Mouse (Mus musculus): ENCODE measurements around the gene Ugt1a9. TPM values are rescaled to one million over a fixed set of nuclear protein-coding genes. Genes with fewer than 3 reads are reported as not detected.

The Ugt1a9 gene
- total and polyA plus RNA-seq, 3 experiments: 0.27 TPM; not detected in 2

DNA sequence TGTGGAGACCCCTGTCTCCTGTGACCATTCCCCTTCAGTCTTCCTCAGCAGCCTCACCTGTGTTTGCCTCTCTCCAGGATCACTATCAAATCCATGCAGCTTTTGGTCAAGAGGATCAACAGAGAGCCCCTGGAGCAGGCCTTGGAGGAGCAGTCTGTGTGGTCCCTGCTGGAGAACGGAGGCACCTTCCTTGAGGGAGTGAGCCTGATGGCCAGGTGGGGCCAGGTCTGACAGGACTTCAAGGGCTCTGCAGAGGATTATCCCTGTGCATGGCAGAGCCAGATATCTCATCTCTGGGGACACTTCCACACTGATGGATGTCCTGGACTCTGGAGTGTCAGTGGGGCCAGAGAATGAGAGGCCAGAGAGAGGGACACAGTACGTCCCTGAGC, 184.9 kb downstream of the Ugt1a9 start:
- TF ChIP-seq CTCF (IDR thresholded peaks at IDR 0.05; ENCODE audit: low read depth, low read length) (no peak), TAL1 (conservative IDR thresholded peaks at IDR 0.05; ENCODE audit: low read depth, low read length) (no peak), GATA1 (IDR thresholded peaks at IDR 0.05; ENCODE audit: borderline replicate concordance, low read length) (no peak), POLR2AphosphoS5 (IDR thresholded peaks at IDR 0.05; ENCODE audit: insufficient replicate concordance, low read depth, low read length) (no peak), GATA2 (IDR thresholded peaks at IDR 0.05; ENCODE audit: borderline replicate concordance, low read depth, low read length) (no peak)

DNA sequence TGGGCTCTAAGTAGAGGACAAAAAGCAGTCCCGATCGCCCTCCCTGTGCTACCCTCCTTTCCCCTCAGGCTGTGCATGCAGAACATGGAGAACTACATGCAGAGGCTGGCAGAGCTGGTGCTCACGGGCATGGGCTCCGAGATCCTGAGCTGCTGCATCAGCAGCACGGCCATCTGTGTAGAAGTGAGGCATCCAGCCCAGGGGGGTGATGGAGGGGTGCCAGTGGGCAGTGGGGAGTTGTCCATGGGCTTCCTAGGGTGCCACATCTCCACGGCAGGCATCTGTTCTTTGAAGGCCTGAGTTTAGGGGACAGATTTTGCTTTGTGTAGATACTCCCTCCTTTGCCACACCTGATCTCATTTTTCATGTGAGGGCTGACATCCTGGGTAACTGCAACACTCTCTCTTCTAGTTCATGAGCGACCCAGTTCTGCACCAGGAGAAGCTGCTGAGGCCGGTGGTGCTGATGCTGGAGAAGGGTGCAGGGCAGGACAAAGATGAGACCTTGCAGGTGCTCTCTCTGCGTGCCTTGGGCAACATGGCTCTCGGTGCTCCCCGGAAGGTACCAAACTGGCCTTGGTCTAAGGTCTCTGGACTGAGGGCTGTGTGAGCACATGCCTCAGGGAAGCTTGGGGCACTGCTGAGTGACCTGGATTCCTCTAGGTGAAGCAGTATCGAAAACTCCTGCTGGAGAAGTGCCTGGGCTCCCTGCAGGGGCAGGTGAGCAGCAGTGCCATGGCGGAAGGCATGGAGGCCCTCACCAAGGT, 185.6 kb downstream of the Ugt1a9 start:
- H3K4me3 ChIP-seq (ENCODE audit: low read depth, low read length): no peak overlapping the region
- H3K36me3 ChIP-seq (replicated peaks): peaks cover 22% of the 10 kb centered on the region
- no peaks in the 10 kb centered on the region for H3K9me3 ChIP-seq (replicated peaks)
- peaks cover 6% of the 10 kb centered on the region for H3K4me1 ChIP-seq (ENCODE audit: insufficient read depth, low read depth, low read length)
- ATAC-seq (ENCODE audit: extremely low read depth, insufficient number of reproducible peaks, low FRiP score, poor library complexity, severe bottlenecking) (no peak), DNase-seq (ENCODE audit: low spot score) (no peak)
- TF ChIP-seq POLR2AphosphoS5 (IDR thresholded peaks at IDR 0.05; ENCODE audit: insufficient replicate concordance, low read depth, low read length) (no peak; the same call in 1 of the 2 replicates), TAL1 (conservative IDR thresholded peaks at IDR 0.05; ENCODE audit: low read depth, low read length) (no peak), CTCF (IDR thresholded peaks at IDR 0.05; ENCODE audit: low read depth, low read length) (no peak), GATA2 (IDR thresholded peaks at IDR 0.05; ENCODE audit: borderline replicate concordance, low read depth, low read length) (peak; percentile 6; the same call in 1 of the 2 replicates)
- peaks cover 34% of the 10 kb centered on the region for H3K27me3 ChIP-seq (ENCODE audit: insufficient read depth, low read length)

More for the DNA sequence above, 184.9 kb downstream of the Ugt1a9 start:
- no peak for ATAC-seq (ENCODE audit: extremely low read depth, insufficient number of reproducible peaks, low FRiP score, poor library complexity, severe bottlenecking)
- no peak for DNase-seq (ENCODE audit: low spot score)
- no peaks in the 10 kb centered on the region for H3K9me3 ChIP-seq (replicated peaks)
- H3K4me3 ChIP-seq (ENCODE audit: low read depth, low read length): no peak overlapping the region
- H3K36me3 ChIP-seq (replicated peaks): peaks cover 15% of the 10 kb centered on the region
- H3K27me3 ChIP-seq (ENCODE audit: insufficient read depth, low read length): peaks cover 36% of the 10 kb centered on the region
- peaks cover 6% of the 10 kb centered on the region for H3K4me1 ChIP-seq (ENCODE audit: insufficient read depth, low read depth, low read length)

DNA sequence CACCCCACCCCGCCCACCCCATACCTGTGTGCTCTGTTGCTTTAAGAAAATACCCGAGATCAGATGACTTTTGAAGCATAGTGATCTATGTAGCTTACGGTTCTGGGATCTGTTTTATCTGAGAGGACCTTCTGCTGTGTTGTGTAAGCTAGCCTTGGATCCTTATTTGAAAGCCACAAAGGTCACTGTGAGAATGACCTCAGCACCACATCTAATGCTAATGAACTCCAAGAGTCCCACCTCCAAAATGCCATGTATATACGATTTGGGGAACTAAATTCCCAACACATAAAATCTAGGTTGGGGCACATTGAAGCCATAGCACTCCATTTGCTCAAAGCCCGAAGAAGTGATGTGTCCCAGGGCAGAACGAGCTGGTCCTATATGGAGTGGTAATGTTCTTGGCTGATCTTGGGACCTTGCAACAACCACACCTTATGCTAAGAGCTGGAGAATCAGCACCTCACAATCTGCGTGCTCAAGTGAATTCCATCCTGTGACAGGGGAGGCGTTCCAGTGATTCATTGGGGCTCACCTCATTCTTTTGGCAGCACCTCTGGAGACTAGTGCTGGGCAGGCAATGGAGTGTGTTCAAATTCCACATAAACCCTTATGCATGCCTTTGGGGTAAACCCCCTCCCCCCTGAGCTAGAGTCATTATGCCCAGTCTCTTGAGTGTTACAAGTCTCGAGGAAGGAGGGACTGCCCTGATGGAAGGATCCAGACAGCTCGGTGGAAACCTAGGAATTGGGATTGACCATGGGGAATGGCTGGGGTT, 186.5 kb downstream of the Ugt1a9 start:
- H3K27me3 ChIP-seq (ENCODE audit: insufficient read depth, low read length): peaks cover 29% of the 10 kb centered on the region
- H3K36me3 ChIP-seq (replicated peaks): peaks cover 31% of the 10 kb centered on the region
- no peak for TF ChIP-seq POLR2AphosphoS5 (IDR thresholded peaks at IDR 0.05; ENCODE audit: insufficient replicate concordance, low read depth, low read length)
- 0 out of 2 replicates have a peak, but pooled peaks have one; percentile 14 for TF ChIP-seq GATA2 (IDR thresholded peaks at IDR 0.05; ENCODE audit: borderline replicate concordance, low read depth, low read length)
- peak; percentile 24; the same call in 1 of the 2 replicates for TF ChIP-seq CTCF (IDR thresholded peaks at IDR 0.05; ENCODE audit: low read depth, low read length)
- TF ChIP-seq GATA1 (IDR thresholded peaks at IDR 0.05; ENCODE audit: borderline replicate concordance, low read length): no peak
- peaks cover 10% of the 10 kb centered on the region for H3K4me1 ChIP-seq (ENCODE audit: insufficient read depth, low read depth, low read length)
- no peaks in the 10 kb centered on the region for H3K9me3 ChIP-seq (replicated peaks)
- DNase-seq (ENCODE audit: low spot score) (no peak), ATAC-seq (ENCODE audit: extremely low read depth, insufficient number of reproducible peaks, low FRiP score, poor library complexity, severe bottlenecking) (no peak)
- H3K4me3 ChIP-seq (ENCODE audit: low read depth, low read length): no peak overlapping the region

DNA sequence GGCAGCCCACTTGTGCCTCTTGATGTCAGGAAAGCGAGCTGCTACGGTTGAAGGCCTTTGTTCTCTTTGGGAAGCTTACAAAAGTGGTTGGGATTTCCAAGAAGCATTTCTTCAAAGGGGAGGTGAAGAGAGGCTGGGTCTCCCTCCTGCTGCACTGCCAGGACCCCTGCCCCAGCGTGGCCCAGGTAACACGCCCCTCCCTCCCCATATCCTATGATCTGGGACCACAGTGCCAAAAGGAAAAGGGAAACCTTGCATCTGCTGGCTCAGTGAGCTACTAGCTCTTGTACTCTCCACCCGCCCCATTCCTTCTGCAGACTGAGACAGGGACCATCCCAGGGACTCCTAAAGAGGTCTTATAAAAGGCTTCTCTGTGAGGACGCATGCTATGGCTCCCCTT, 187.1 kb downstream of the Ugt1a9 start:
- DNase-seq (ENCODE audit: low spot score): no peak
- Histone ChIP-seq H3K4me1 (ENCODE audit: insufficient read depth, low read depth, low read length) (peaks cover 15% of the 10 kb centered on the region), H3K27me3 (ENCODE audit: insufficient read depth, low read length) (peaks cover 23% of the 10 kb centered on the region), H3K9me3 (replicated peaks) (no peaks in the 10 kb centered on the region), H3K4me3 (ENCODE audit: low read depth, low read length) (no peak overlapping the region), H3K36me3 (replicated peaks) (peaks cover 37% of the 10 kb centered on the region)
- TF ChIP-seq POLR2AphosphoS5 (IDR thresholded peaks at IDR 0.05; ENCODE audit: insufficient replicate concordance, low read depth, low read length) (no peak), GATA2 (IDR thresholded peaks at IDR 0.05; ENCODE audit: borderline replicate concordance, low read depth, low read length) (no peak), GATA1 (IDR thresholded peaks at IDR 0.05; ENCODE audit: borderline replicate concordance, low read length) (no peak), CTCF (IDR thresholded peaks at IDR 0.05; ENCODE audit: low read depth, low read length) (no peak), TAL1 (conservative IDR thresholded peaks at IDR 0.05; ENCODE audit: low read depth, low read length) (no peak)
- ATAC-seq (ENCODE audit: extremely low read depth, insufficient number of reproducible peaks, low FRiP score, poor library complexity, severe bottlenecking): no peak

DNA sequence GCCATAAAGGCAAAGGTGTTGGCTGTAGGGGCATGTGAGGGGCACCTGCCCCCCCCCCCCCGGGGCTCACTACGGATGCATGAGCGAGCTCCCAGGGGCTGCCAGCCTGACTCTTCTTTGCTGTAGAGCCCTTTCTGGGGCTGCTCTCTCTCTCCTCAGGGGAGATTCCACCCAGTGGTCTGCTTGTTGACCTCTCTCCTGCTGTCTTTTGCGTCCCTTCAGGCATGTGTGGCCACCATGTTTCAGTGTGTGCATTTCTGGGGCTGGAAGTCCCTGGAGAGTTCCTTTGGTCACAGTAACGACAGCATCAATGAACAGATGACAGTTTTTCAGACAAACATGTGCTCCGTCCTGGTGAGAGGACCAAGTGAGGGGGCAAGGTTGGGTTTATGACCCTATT, 187.8 kb downstream of the Ugt1a9 start:
- ATAC-seq (ENCODE audit: extremely low read depth, insufficient number of reproducible peaks, low FRiP score, poor library complexity, severe bottlenecking) (no peak), DNase-seq (ENCODE audit: low spot score) (no peak)
- Histone ChIP-seq H3K4me3 (ENCODE audit: low read depth, low read length) (no peak overlapping the region), H3K27me3 (ENCODE audit: insufficient read depth, low read length) (peaks cover 20% of the 10 kb centered on the region), H3K36me3 (replicated peaks) (peaks cover 44% of the 10 kb centered on the region), H3K4me1 (ENCODE audit: insufficient read depth, low read depth, low read length) (peaks cover 20% of the 10 kb centered on the region), H3K9me3 (replicated peaks) (no peaks in the 10 kb centered on the region)
- TF ChIP-seq TAL1 (conservative IDR thresholded peaks at IDR 0.05; ENCODE audit: low read depth, low read length) (no peak), POLR2AphosphoS5 (IDR thresholded peaks at IDR 0.05; ENCODE audit: insufficient replicate concordance, low read depth, low read length) (no peak), GATA2 (IDR thresholded peaks at IDR 0.05; ENCODE audit: borderline replicate concordance, low read depth, low read length) (no peak), GATA1 (IDR thresholded peaks at IDR 0.05; ENCODE audit: borderline replicate concordance, low read length) (no peak), CTCF (IDR thresholded peaks at IDR 0.05; ENCODE audit: low read depth, low read length) (no peak)
